In genomic region chr5:36747794-36748535, GRCm38 (mm10) we compare ENCODE assay signal across 8 mouse cellular contexts. TPM values are rescaled to one million over a fixed set of nuclear protein-coding genes. Genes with fewer than 3 reads are reported as not detected.
DNase-seq lines count a peak whose midpoint lies in the region; ATAC-seq and TF ChIP-seq lines count a peak whose summit lies in the region.

No protein-coding gene starts in this region.

- 2% methylated on average over 76 of the region's 76 CpGs for WGBS in heart, embryonic 14.5 days
- 1% methylated on average over 64 of the region's 76 CpGs for WGBS in intestine, postnatal 0 days
- WGBS in midbrain, embryonic 16.5 days = 3% methylated on average over 65 of the region's 76 CpGs

- no peak for DNase-seq in heart, adult 8-10 months (ENCODE audit: low spot score)
- DNase-seq in ES-E14 (ENCODE audit: low read depth, low spot score) = no peak
- DNase-seq in urinary bladder, postnatal 10 days (ENCODE audit: low spot score) = no peak
- DNase-seq in kidney, adult 11 months = no peak

- in situ Hi-C loops in ES-E14 (cut with MboI; ENCODE audit: low sequenced_read_pairs in 2 of 2, unreplicated experiment in 2 of 2) = loop anchor here (10.0 kb wide), 1 partner anchor 283 kb away; the partner anchor contains the start of gene Grpel1 (in 2 of the 2)

- peaks cover 0 to 17% of the 10 kb centered on the region in 2 experiments; a peak in 2 of 4 replicates for H3K4me1 ChIP-seq in heart, embryonic 14.5 days (ENCODE audit: control insufficient read depth in 2 of 2, insufficient read depth in 2 of 2, low read length in 2 of 2)
- peaks cover 0 to 5% of the 10 kb centered on the region in 2 experiments; a peak in 1 of 4 replicates for H3K4me1 ChIP-seq in ES-E14 (ENCODE audit: control insufficient read depth in 2 of 2, insufficient read depth in 2 of 2, low read length in 2 of 2, poor library complexity in 1 of 2)
- H3K4me1 ChIP-seq in intestine, postnatal 0 days (replicated peaks; ENCODE audit: control insufficient read depth, insufficient read depth, low read length) = 0 out of 2 replicates have a peak, but pooled peaks cover 3% of the 10 kb centered on the region
- peaks cover 16% of the 10 kb centered on the region for H3K4me1 ChIP-seq in midbrain, embryonic 16.5 days (ENCODE audit: control insufficient read depth, insufficient read depth, low read length)

- peak; percentile 19; the same call in 1 of the 2 replicates for ATAC-seq in heart, embryonic 14.5 days (ENCODE audit: insufficient number of reproducible peaks, insufficient read depth, low FRiP score, low read depth)
- peak; percentile 41 for ATAC-seq in erythroblast, adult 5-6 weeks (replicated peaks; ENCODE audit: low FRiP score, poor library complexity, severe bottlenecking)
- peak; percentile 66 for ATAC-seq in intestine, postnatal 0 days
- ATAC-seq in midbrain, embryonic 16.5 days = peak; percentile 70

- peak overlapping the region; percentile 99 for H3K4me2 ChIP-seq in heart, embryonic 14.5 days (ENCODE audit: low read length)
- peak overlapping the region; percentile 99 for H3K4me2 ChIP-seq in intestine, postnatal 0 days (replicated peaks; ENCODE audit: low read depth)
- H3K4me2 ChIP-seq in midbrain, embryonic 16.5 days (ENCODE audit: low read length) = peak overlapping the region; percentile 99

- peak overlapping the region; percentile 94 for H3K9ac ChIP-seq in heart, embryonic 14.5 days (ENCODE audit: low read length)
- H3K9ac ChIP-seq in ES-E14 (ENCODE audit: insufficient read depth, low read depth, low read length, poor library complexity, severe bottlenecking) = peak overlapping the region; percentile 89
- peak overlapping the region; percentile 87 for H3K9ac ChIP-seq in intestine, postnatal 0 days (ENCODE audit: low read depth, low read length)
- peak overlapping the region; percentile 94 for H3K9ac ChIP-seq in midbrain, embryonic 16.5 days (ENCODE audit: low read depth, low read length)

- 0 out of 2 replicates have a peak, but pooled peaks cover 4% of the 10 kb centered on the region for H3K36me3 ChIP-seq in heart, embryonic 14.5 days (ENCODE audit: control insufficient read depth, insufficient read depth, low read length)
- H3K36me3 ChIP-seq in ES-E14 (ENCODE audit: control insufficient read depth, insufficient read depth, low read length, poor library complexity, severe bottlenecking) = no peaks in the 10 kb centered on the region
- no peaks in the 10 kb centered on the region for H3K36me3 ChIP-seq in intestine, postnatal 0 days (ENCODE audit: control insufficient read depth, insufficient read depth)
- H3K36me3 ChIP-seq in midbrain, embryonic 16.5 days (ENCODE audit: control insufficient read depth, insufficient read depth, low read length) = 0 out of 2 replicates have a peak, but pooled peaks cover 2% of the 10 kb centered on the region

- H3K27ac ChIP-seq in heart, embryonic 14.5 days (replicated peaks in 1 of 2; ENCODE audit: control insufficient read depth in 1 of 2, insufficient read depth in 1 of 2, low read depth in 2 of 2, low read length in 2 of 2) = peak overlapping the region in 1 of 2 experiments; percentile 24; a peak in 1 of 4 replicates
- H3K27ac ChIP-seq in ES-E14 (ENCODE audit: insufficient read depth, low read depth, low read length, poor library complexity, severe bottlenecking) = no peak overlapping the region
- H3K27ac ChIP-seq in intestine, postnatal 0 days (ENCODE audit: low read depth, low read length) = peak overlapping the region; percentile 46; the same call in 1 of the 2 replicates
- peak overlapping the region; percentile 69 for H3K27ac ChIP-seq in midbrain, embryonic 16.5 days (ENCODE audit: low read length)

- no peaks in the 10 kb centered on the region for H3K27me3 ChIP-seq in heart, embryonic 14.5 days (ENCODE audit: control insufficient read depth, insufficient read depth, low read length)
- no peaks in the 10 kb centered on the region for H3K27me3 ChIP-seq in intestine, postnatal 0 days (replicated peaks; ENCODE audit: control insufficient read depth, insufficient read depth, low read length)
- H3K27me3 ChIP-seq in midbrain, embryonic 16.5 days (ENCODE audit: control insufficient read depth, insufficient read depth, low read depth, low read length) = no peaks in the 10 kb centered on the region

- no peaks in the 10 kb centered on the region for H3K9me3 ChIP-seq in heart, embryonic 14.5 days (ENCODE audit: control insufficient read depth, low read length)
- H3K9me3 ChIP-seq in ES-E14 (ENCODE audit: control insufficient read depth, insufficient read depth, low read depth, low read length) = no peaks in the 10 kb centered on the region
- H3K9me3 ChIP-seq in intestine, postnatal 0 days (ENCODE audit: control insufficient read depth) = no peaks in the 10 kb centered on the region
- H3K9me3 ChIP-seq in midbrain, embryonic 16.5 days (replicated peaks; ENCODE audit: control insufficient read depth, low read length, poor library complexity, severe bottlenecking) = no peaks in the 10 kb centered on the region

- H3K4me3 ChIP-seq in heart, embryonic 14.5 days (ENCODE audit: control insufficient read depth in 1 of 2, insufficient read depth in 1 of 2, low read depth in 1 of 2, low read length in 2 of 2) = peak overlapping the region; percentile 71 to 98
- peak overlapping the region; percentile 79 to 92 for H3K4me3 ChIP-seq in ES-E14 (ENCODE audit: insufficient read depth in 1 of 2, low read depth in 1 of 2, low read length in 2 of 2, poor library complexity in 1 of 2, severe bottlenecking in 1 of 2)
- H3K4me3 ChIP-seq in intestine, postnatal 0 days (ENCODE audit: low read depth, low read length) = peak overlapping the region; percentile 99
- H3K4me3 ChIP-seq in midbrain, embryonic 16.5 days (ENCODE audit: low read depth, low read length) = peak overlapping the region; percentile 99

- no peak for TF ChIP-seq CTCF in intestine, postnatal 0 days (IDR thresholded peaks at IDR 0.05; ENCODE audit: low read depth)

TF ChIP-seq in ES-E14, 5 proteins besides CTCF, POLR2A, EP300 and RAD21:
- TF ChIP-seq CHD2 (IDR thresholded peaks at IDR 0.05; ENCODE audit: low read depth, low read length) = no peak

RNA-seq across cellular contexts. Expression of gene Bloc1s4, which starts 0.5 kb away (rescaled TPM):
- polyA plus RNA-seq in heart, embryonic 14.5 days (2014; fragmentation: Nextera tagmentation; extraction: Ambion mirVana) = 19.9 and 22.7 TPM in 2 replicates
- total RNA-seq in heart, adult 8-10 months (2022) = 10 to 100 TPM; 10.6 to 11.4 (median 11.3) TPM
- 18.3 and 19.1 TPM in 2 replicates for total RNA-seq in ES-E14 (2012; rRNA removed)
- total RNA-seq in erythroblast, adult 5-6 weeks (2015; ENCODE audit: low replicate concordance) = 2.3 TPM in 2 replicates
- 8.3 and 10.0 TPM in 2 replicates for total RNA-seq in erythroblast, adult 5-6 weeks (2017; ENCODE audit: low replicate concordance)
- polyA plus RNA-seq in intestine, postnatal 0 days (2015; fragmentation: Nextera tagmentation; extraction: Ambion mirVana) = 22.0 and 22.5 TPM in 2 replicates
- polyA plus RNA-seq in midbrain, embryonic 16.5 days (2015; fragmentation: Nextera tagmentation; extraction: Ambion mirVana) = 29.0 and 29.3 TPM in 2 replicates

RNA-seq across cellular contexts. Expression of gene Mrfap1, which starts 48.6 kb away (rescaled TPM):
- polyA plus RNA-seq in heart, embryonic 14.5 days (2014; fragmentation: Nextera tagmentation; extraction: Ambion mirVana) = 390 and 410 TPM in 2 replicates
- 100 to 1,000 TPM; 261 to 277 (median 272) TPM for total RNA-seq in heart, adult 8-10 months (2022)
- total RNA-seq in ES-E14 (2012; rRNA removed) = 147 and 238 TPM in 2 replicates
- total RNA-seq in erythroblast, adult 5-6 weeks (2015; ENCODE audit: low replicate concordance) = 59.8 and 66.9 TPM in 2 replicates
- total RNA-seq in erythroblast, adult 5-6 weeks (2017; ENCODE audit: low replicate concordance) = 68.3 and 88.4 TPM in 2 replicates
- 379 and 386 TPM in 2 replicates for polyA plus RNA-seq in intestine, postnatal 0 days (2015; fragmentation: Nextera tagmentation; extraction: Ambion mirVana)
- polyA plus RNA-seq in midbrain, embryonic 16.5 days (2015; fragmentation: Nextera tagmentation; extraction: Ambion mirVana) = 278 and 289 TPM in 2 replicates

RNA-seq across cellular contexts. Expression of gene D5Ertd579e, which starts 52.1 kb away (rescaled TPM):
- 33.2 and 38.2 TPM in 2 replicates for polyA plus RNA-seq in heart, embryonic 14.5 days (2014; fragmentation: Nextera tagmentation; extraction: Ambion mirVana)
- total RNA-seq in heart, adult 8-10 months (2022) = 10 to 100 TPM; 89.7 to 97.8 (median 92.7) TPM
- 19.5 and 21.9 TPM in 2 replicates for total RNA-seq in ES-E14 (2012; rRNA removed)
- 121 and 122 TPM in 2 replicates for total RNA-seq in erythroblast, adult 5-6 weeks (2015; ENCODE audit: low replicate concordance)
- total RNA-seq in erythroblast, adult 5-6 weeks (2017; ENCODE audit: low replicate concordance) = 221 and 226 TPM in 2 replicates
- 19.6 and 22.5 TPM in 2 replicates for polyA plus RNA-seq in intestine, postnatal 0 days (2015; fragmentation: Nextera tagmentation; extraction: Ambion mirVana)
- 40.6 and 43.5 TPM in 2 replicates for polyA plus RNA-seq in midbrain, embryonic 16.5 days (2015; fragmentation: Nextera tagmentation; extraction: Ambion mirVana)

Comparison
In these comparisons a context has a peak if more than half of its experiments do, and no peak if none do; other contexts are left out.
1. ATAC-seq: peak in every context shown above with its lines; median percentile 70 in midbrain, embryonic 16.5 days; 66 in intestine, postnatal 0 days; 41 in erythroblast, adult 5-6 weeks; 19 in heart, embryonic 14.5 days.